In the genomic region with DNA sequence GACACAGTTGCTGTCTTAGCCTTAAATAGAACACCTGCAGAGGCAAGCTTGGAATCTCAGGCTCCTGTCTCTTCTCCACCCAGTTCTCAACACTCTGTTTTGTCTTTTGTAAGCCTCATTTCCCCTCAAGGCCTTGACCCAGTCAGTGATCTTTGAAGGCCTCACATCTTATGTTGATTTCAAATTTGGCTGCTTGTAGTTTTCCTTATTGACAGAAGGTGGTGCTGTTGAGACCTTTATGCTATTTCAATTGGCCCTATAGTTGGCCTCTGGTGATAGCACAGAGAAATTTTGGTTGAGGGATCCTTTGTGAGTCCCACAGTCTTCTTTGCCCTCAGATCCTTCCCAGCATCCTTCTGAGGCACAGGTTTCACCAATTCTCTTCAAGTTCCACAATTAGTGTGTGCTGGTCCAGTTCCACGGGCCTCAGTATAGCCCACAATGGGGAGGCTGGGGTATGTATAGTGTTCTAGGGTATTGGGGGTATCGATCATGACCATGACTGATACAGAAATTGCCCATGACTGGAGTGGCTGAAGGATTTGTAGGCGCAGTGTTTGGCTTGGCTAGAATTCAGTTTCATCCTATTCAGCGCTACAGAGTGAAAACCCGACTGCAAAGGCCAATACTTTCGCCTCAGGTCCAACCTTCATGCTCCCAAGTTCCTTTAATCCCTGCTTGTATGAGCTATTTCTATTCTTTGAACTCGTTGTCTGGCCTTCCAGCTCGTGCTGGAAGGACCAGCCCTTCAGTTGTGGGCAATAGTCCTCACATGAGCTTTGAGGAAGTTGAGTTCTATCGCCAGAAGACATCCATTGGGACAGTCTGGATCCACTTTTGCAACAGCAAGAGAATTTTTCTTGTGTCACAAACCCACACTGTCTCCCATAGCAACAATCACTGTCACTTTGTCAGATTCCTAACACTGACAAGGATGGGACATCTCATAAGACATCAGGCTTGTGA, we compare ENCODE assay signal across 8 mouse cellular contexts.
DNase-seq lines count a peak whose midpoint lies in the region; ATAC-seq lines count a peak whose summit lies in the region.

No protein-coding gene starts in this region.

- DNase-seq in kidney, adult 9 months: peak; percentile 4
- DNase-seq in kidney, postnatal 36 days: no peak
- peak; percentile 73 for DNase-seq in CD4-positive, CD25-positive, alpha-beta regulatory T cell, adult 2 months (ENCODE audit: low read depth, low spot score)
- peak; percentile 31 for DNase-seq in MN1 (ENCODE audit: low spot score)
- no peak for DNase-seq in layer of hippocampus, adult 8-10 months (ENCODE audit: low spot score in 2 of 2)
- no peak for DNase-seq in left cerebral cortex, postnatal 36 days (ENCODE audit: low spot score in 2 of 2)
- DNase-seq in testis, postnatal 10 days (ENCODE audit: low spot score): no peak

- peak; percentile 46 for ATAC-seq in inflammation-experienced regulatory T-cells, adult 6 months

- intact Hi-C loops in left cerebral cortex, postnatal 36 days (cut with DNase I): loop anchor here (5.0 to 10.0 kb wide), 3 partner anchors 189 to 1191 kb away; no protein-coding TSS in a partner anchor

Comparison
In these comparisons a context has a peak if more than half of its experiments do, and no peak if none do; other contexts are left out.
1. DNase-seq: peak in kidney, adult 9 months (single experiment), CD4-positive, CD25-positive, alpha-beta regulatory T cell, adult 2 months (single experiment) and MN1 (single experiment); none in kidney, postnatal 36 days (0 of 2), layer of hippocampus, adult 8-10 months (0 of 2), left cerebral cortex, postnatal 36 days (0 of 2) and testis, postnatal 10 days (single experiment).